Mouse (Mus musculus) heart, embryonic 14.5 days (tissue): ENCODE data around the gene Coq10b. TPM values are rescaled to one million over a fixed set of nuclear protein-coding genes. Genes with fewer than 3 reads are reported as not detected.

Experiments
- ATAC-seq: fragments of 200-750 bp; cut with Nextera tagmentation; 2 replicates; pipeline ENCODE4 v1.8.0; 2017; ENCODE audit warnings: low read depth, moderate TSS enrichment; ENCODE audit not compliant: insufficient number of reproducible peaks, insufficient read depth, low FRiP score
- H3K27ac ChIP-seq, 2 experiments: fragments of 200-500 bp in 1 of 2; fragments of 300-500 bp in 1 of 2; sonication (generic) in 1 of 2; replicated peaks in 1 of 2; 2 replicates each; pipeline ENCODE4 v1.5.1; 2012 to 2014; ENCODE audit warnings: low read depth in 2 of 2, low read length in 2 of 2, control low read depth in 1 of 2, mild to moderate bottlenecking in 1 of 2, mixed read lengths in 1 of 2; ENCODE audit not compliant: control insufficient read depth in 1 of 2, insufficient read depth in 1 of 2
- H3K27me3 ChIP-seq: fragments of 300-500 bp; sonication (generic); 2 replicates; pipeline ENCODE4 v1.6.1; 2014; ENCODE audit warnings: mild to moderate bottlenecking, low read length, control low read depth; ENCODE audit not compliant: control insufficient read depth, insufficient read depth
- H3K36me3 ChIP-seq: fragments of 300-500 bp; sonication (generic); 2 replicates; pipeline ENCODE4 v1.6.1; 2014; ENCODE audit warnings: mild to moderate bottlenecking, control low read depth, low read length, mixed read lengths; ENCODE audit not compliant: control insufficient read depth, insufficient read depth
- H3K4me1 ChIP-seq, 2 experiments: fragments of 200-500 bp in 1 of 2; fragments of 300-500 bp in 1 of 2; sonication (generic) in 1 of 2; 2 replicates each; pipeline ENCODE4 v1.6.1; 2012 to 2014; ENCODE audit warnings: low read length in 2 of 2, control low read depth in 1 of 2, mixed read lengths in 1 of 2; ENCODE audit not compliant: control insufficient read depth in 2 of 2, insufficient read depth in 2 of 2
- H3K4me2 ChIP-seq: fragments of 300-500 bp; sonication (generic); 2 replicates; pipeline ENCODE4 v1.6.1; 2014; ENCODE audit warnings: mild to moderate bottlenecking, low read length
- H3K4me3 ChIP-seq, 2 experiments: fragments of 200-500 bp in 1 of 2; fragments of 300-500 bp in 1 of 2; sonication (generic) in 1 of 2; 2 replicates each; pipeline ENCODE4 v1.5.1; 2012 to 2014; ENCODE audit warnings: low read length in 2 of 2, mild to moderate bottlenecking in 2 of 2, control low read depth in 1 of 2, low read depth in 1 of 2, moderate library complexity in 1 of 2; ENCODE audit not compliant: control insufficient read depth in 1 of 2, insufficient read depth in 1 of 2
- H3K9ac ChIP-seq: fragments of 300-500 bp; sonication (generic); 2 replicates; pipeline ENCODE4 v1.6.1; 2014; ENCODE audit warnings: mild to moderate bottlenecking, low read length
- H3K9me3 ChIP-seq: fragments of 300-500 bp; sonication (generic); 2 replicates; pipeline ENCODE4 v1.6.1; 2016; ENCODE audit warnings: low read length, control low read depth; ENCODE audit not compliant: control insufficient read depth
- WGBS: fragments of 180-500 bp; shearing (Covaris S2); extraction: QIAGEN DNeasy Blood & Tissue Kit; methylation state at CpG from one replicate; pipeline ENCODE4 v1.1.7; 2014; 5-methylcytosine and 5-hydroxymethylcytosine counted together
- polyA plus RNA-seq: library from polyadenylated mRNA; unstranded; fragments of >200 nt; fragmentation: Nextera tagmentation; extraction: Ambion mirVana; gene quantifications from 2 replicates; pipeline ENCODE4 v1.2.1, GENCODE M21; 2014

Coq10b gene
- polyA plus RNA-seq, 1 experiment from 2014 or later, result 21.4 TPM

- Histone ChIP-seq H3K27ac (no peak overlapping the region), H3K27me3 (no peaks in the 10 kb centered on the region), H3K9ac (no peak overlapping the region), H3K36me3 (peaks cover 80% of the 10 kb centered on the region), H3K4me1 (peaks cover 4 to 17% of the 10 kb centered on the region in 2 experiments; a peak in 3 of 4 replicates), H3K4me2 (no peak overlapping the region), H3K9me3 (no peaks in the 10 kb centered on the region), H3K4me3 (no peak overlapping the region)
- 89% methylated on average over 4 of the region's 4 CpGs for WGBS
- ATAC-seq, result no peak
Measured at GRCm38 (mm10) chr1:55079677-55080076, 27.1 kb downstream of the Coq10b start.

DNA sequence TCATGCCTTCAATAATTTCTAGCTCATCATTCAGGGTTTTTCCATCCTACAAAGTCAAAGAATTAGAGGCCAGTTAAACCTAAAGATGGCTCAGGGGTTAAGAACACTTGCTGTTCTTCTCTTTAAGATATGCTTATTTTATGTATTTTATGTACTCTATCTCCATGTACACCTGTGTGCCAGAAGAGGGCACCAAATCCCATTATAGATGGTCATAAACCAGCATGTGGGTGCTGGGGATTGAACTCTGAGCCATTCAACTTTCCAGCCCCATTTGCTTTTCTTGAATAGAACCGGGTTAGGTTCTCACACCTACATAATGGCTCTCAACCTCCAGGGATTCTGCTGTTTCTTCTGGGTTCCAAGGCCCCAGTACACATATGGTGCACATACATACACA is 29.5 kb downstream of the Coq10b start:
- Histone ChIP-seq H3K9me3 (no peaks in the 10 kb centered on the region), H3K27ac (no peak overlapping the region), H3K4me2 (no peak overlapping the region), H3K4me1 (peaks cover 2 to 18% of the 10 kb centered on the region in 2 experiments; a peak in 3 of 4 replicates), H3K36me3 (peaks cover 85% of the 10 kb centered on the region), H3K9ac (no peak overlapping the region), H3K27me3 (no peaks in the 10 kb centered on the region), H3K4me3 (no peak overlapping the region)
- 81% methylated on average over 1 of the region's 1 CpGs for WGBS
- no peak for ATAC-seq

DNA sequence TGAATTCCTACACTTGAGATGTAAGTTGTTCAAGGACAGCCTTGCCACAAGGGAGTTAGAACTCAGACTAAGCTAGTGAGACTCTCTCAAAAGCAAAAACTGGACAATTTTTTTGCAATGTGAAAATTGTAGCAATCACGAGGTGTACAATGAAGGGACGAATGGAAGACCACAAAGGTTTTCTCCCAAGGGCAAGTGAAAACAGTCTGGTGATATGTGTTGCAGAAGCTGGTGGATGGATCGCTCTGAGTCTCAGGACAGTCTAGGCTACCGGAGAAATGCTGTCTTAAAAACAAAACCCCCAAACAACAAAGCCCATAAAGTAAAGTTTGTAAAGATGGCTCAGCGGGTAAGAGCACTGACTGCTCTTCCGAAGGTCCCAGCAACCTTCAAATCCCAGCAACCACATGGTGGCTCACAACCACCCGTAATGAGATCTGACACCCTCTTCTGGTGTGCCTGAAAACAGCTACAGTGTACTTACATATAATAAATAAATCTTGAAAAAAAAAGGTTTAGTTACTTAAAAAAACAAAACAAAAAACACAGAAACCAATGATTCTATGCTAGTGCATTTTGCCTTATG is 33.3 kb downstream of the Coq10b start:
- H3K27ac ChIP-seq, result no peak overlapping the region
- peak overlapping the region; percentile 93 for H3K9ac ChIP-seq
- 57% methylated on average over 7 of the region's 7 CpGs for WGBS
- peak overlapping the region; percentile 87 for H3K4me2 ChIP-seq
- no peaks in the 10 kb centered on the region for H3K9me3 ChIP-seq
- H3K36me3 ChIP-seq, result peaks cover 67% of the 10 kb centered on the region
- ATAC-seq, result no peak
- H3K27me3 ChIP-seq, result no peaks in the 10 kb centered on the region
- peaks cover 4 to 30% of the 10 kb centered on the region in 2 experiments for H3K4me1 ChIP-seq
- peak overlapping the region in 1 of 2 experiments; percentile 92; a peak in 2 of 4 replicates for H3K4me3 ChIP-seq

GRCm38 (mm10) chr1:55086868-55087400 is 34.4 kb downstream of the Coq10b start:
- Histone ChIP-seq H3K4me1 (peaks cover 4 to 30% of the 10 kb centered on the region in 2 experiments), H3K27ac (peak overlapping the region; percentile 97 to 98), H3K9me3 (no peaks in the 10 kb centered on the region), H3K4me3 (peak overlapping the region; percentile 92 to 95), H3K27me3 (no peaks in the 10 kb centered on the region), H3K9ac (peak overlapping the region; percentile 93), H3K4me2 (peak overlapping the region; percentile 87), H3K36me3 (peaks cover 66% of the 10 kb centered on the region)
- ATAC-seq, result no peak
- WGBS, result 0% methylated on average over 13 of the region's 13 CpGs

DNA sequence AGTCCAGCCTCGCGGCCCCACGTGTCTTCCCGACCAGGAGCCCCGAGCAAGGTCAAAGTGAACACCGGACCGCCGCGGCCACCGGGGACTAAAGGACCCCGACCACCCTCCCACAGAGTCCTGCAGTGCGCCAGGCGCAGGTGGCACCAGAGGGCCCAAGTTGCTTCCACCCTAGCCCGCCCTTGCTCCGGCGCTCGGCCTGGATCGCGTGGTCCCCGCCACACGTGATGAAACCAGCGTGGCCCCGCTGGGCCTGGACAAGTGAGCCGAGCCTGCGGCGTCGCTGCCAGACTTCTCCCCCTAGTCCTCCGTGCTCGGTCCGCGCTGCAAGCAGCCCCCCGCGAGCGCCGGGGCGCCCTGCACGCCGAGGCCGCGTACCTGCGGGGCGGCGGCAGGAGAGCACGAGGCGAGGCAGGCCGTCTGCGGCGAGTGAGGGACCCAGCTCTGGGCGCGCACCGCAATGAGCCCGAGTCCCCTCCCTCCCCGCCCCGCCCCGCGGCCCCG is 34.9 kb downstream of the Coq10b start:
- peak overlapping the region; percentile 97 to 98 for H3K27ac ChIP-seq
- peak overlapping the region; percentile 87 for H3K4me2 ChIP-seq
- ATAC-seq, result peak; percentile 32
- H3K4me1 ChIP-seq, result peaks cover 4 to 30% of the 10 kb centered on the region in 2 experiments
- no peaks in the 10 kb centered on the region for H3K9me3 ChIP-seq
- H3K4me3 ChIP-seq, result peak overlapping the region; percentile 92 to 95
- H3K27me3 ChIP-seq, result no peaks in the 10 kb centered on the region
- H3K9ac ChIP-seq, result peak overlapping the region; percentile 93
- peaks cover 66% of the 10 kb centered on the region for H3K36me3 ChIP-seq
- WGBS, result under 1% methylated on average over 47 of the region's 57 CpGs

- H3K27ac ChIP-seq, result peak within 1 kb of the TSS; percentile 97 to 98
- peak within 1 kb of the TSS; percentile 93 for H3K9ac ChIP-seq
- no peaks in the 10 kb centered on the region for H3K9me3 ChIP-seq
- peak within 1 kb of the TSS; percentile 92 to 95 for H3K4me3 ChIP-seq
- peaks cover 66% of the 10 kb centered on the region for H3K36me3 ChIP-seq
- H3K4me2 ChIP-seq, result peak within 1 kb of the TSS; percentile 87
- peak; percentile 94 for ATAC-seq
- WGBS, result under 1% methylated on average over 72 of the region's 76 CpGs
- no peaks in the 10 kb centered on the region for H3K27me3 ChIP-seq
- peaks cover 4 to 30% of the 10 kb centered on the region in 2 experiments for H3K4me1 ChIP-seq
Measured at GRCm38 (mm10) chr1:55087932-55088610, 35.5 kb downstream of the Coq10b start, which contains the start of the genes Hspe1 and Hspd1. Gene Hspe1, plus strand, starts transcription at chr1:55088132. Gene Hspd1, minus strand, starts transcription at chr1:55088243.

DNA sequence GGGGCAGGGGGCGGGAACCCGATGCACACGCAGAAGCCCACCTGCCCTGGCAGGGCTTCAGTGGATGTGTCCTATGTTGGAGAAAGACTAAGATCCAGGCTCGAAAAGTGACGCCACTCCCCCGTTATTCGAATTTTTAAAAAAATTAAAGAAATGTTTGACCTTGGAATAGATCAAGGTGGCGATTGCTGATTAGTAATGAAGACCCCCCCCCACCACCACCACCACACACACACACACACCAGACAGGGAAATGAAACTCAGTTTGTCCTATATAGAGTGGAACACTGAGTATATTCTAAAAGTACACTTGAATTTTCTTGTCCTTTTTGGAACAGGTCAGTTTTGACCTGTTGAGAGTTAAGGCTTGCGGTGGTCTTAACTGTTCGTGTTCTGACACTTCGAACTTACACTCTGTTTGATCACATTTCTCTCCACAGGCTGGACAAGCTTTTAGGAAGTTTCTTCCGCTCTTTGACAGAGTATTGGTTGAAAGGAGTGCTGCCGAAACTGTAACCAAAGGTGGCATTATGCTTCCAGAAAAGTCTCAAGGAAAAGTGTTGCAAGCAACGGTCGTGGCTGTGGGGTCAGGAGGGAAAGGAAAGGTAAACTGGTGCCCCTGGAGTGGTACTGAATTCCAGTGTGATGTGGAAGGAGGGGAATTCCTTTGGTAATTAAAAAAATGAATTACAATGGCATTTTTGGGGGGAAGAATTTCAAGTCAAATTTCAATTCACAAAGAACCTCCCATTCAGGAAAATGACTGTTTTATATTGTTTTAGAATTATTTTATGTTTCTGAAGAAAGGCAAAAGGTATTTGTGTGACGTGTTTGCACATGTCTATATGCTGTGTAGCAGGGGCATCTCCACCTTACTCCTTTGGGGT is 36.3 kb downstream of the Coq10b start:
- Histone ChIP-seq H3K4me1 (peaks cover 4 to 30% of the 10 kb centered on the region in 2 experiments), H3K4me3 (peak overlapping the region; percentile 92 to 95), H3K4me2 (peak overlapping the region; percentile 86), H3K27me3 (no peaks in the 10 kb centered on the region), H3K27ac (peak overlapping the region; percentile 84 to 97), H3K36me3 (peaks cover 60% of the 10 kb centered on the region), H3K9ac (peak overlapping the region; percentile 93), H3K9me3 (no peaks in the 10 kb centered on the region)
- no peak for ATAC-seq
- 6% methylated on average over 16 of the region's 16 CpGs for WGBS
